Mouse (Mus musculus) spleen, adult 2 months (tissue): ENCODE data around the gene H2-Eb2.

Experiments
- CTCF ChIP-seq: fragments of 200-500 bp; IDR thresholded peaks from 2 replicates; pipeline ENCODE4 v1.5.1; 2011; ENCODE audit warnings: mild to moderate bottlenecking, inconsistent platforms; ENCODE audit not compliant: insufficient read depth, insufficient read length, insufficient replicate concordance; ENCODE audit errors: extremely low read depth
- POLR2A ChIP-seq: fragments of 200-500 bp; IDR thresholded peaks from 2 replicates; pipeline ENCODE4 v1.6.1; 2011; ENCODE audit warnings: low read depth, low read length, inconsistent platforms

GRCm38 (mm10) chr17:34373055-34373709 lies 47.7 kb downstream of the H2-Eb2 start:
- TF ChIP-seq CTCF (no peak), POLR2A (no peak)
